Mouse (Mus musculus): Measurements from ENCODE around the gene Rab3ip. TPM values are rescaled to one million over a fixed set of nuclear protein-coding genes. Genes with fewer than 3 reads are reported as not detected.

Rab3ip gene
- polyA plus RNA-seq, 1 experiment = 48.9 TPM

- TF ChIP-seq CTCF (IDR thresholded peaks at IDR 0.05; ENCODE audit: borderline replicate concordance, extremely low read depth, insufficient read depth, insufficient read length) = no peak
- TF ChIP-seq POLR2A (IDR thresholded peaks at IDR 0.05; ENCODE audit: borderline replicate concordance, extremely low read depth, insufficient read depth, insufficient read length, poor library complexity, severe bottlenecking) = no peak
- no peak for DNase-seq (ENCODE audit: low read depth)
These were observed 29.7 kb upstream of the Rab3ip start for GRCm38 (mm10) chr10:116980273-116980672.

GRCm38 (mm10) chr10:116978841-116979240, 28.3 kb upstream of the Rab3ip start:
- TF ChIP-seq CTCF (IDR thresholded peaks at IDR 0.05; ENCODE audit: borderline replicate concordance, extremely low read depth, insufficient read depth, insufficient read length) (no peak), POLR2A (IDR thresholded peaks at IDR 0.05; ENCODE audit: borderline replicate concordance, extremely low read depth, insufficient read depth, insufficient read length, poor library complexity, severe bottlenecking) (no peak)

GRCm38 (mm10) chr10:116977858-116978257, 27.3 kb upstream of the Rab3ip start:
- TF ChIP-seq POLR2A (IDR thresholded peaks at IDR 0.05; ENCODE audit: borderline replicate concordance, extremely low read depth, insufficient read depth, insufficient read length, poor library complexity, severe bottlenecking) (no peak), CTCF (IDR thresholded peaks at IDR 0.05; ENCODE audit: borderline replicate concordance, extremely low read depth, insufficient read depth, insufficient read length) (no peak)
- DNase-seq (ENCODE audit: low read depth) = no peak

More at GRCm38 (mm10) chr10:116978841-116979240, 28.3 kb upstream of the Rab3ip start:
- no peak for DNase-seq (ENCODE audit: low read depth)

GRCm38 (mm10) chr10:116977455-116977854, 26.9 kb upstream of the Rab3ip start:
- no peak for DNase-seq (ENCODE audit: low read depth)

GRCm38 (mm10) chr10:116972509-116972908, 21.9 kb upstream of the Rab3ip start, which contains the start of gene Gm10271:
Gene Gm10271 (minus strand): TSS chr10:116972609.
- DNase-seq (ENCODE audit: low read depth) = no peak
- TF ChIP-seq POLR2A (IDR thresholded peaks at IDR 0.05; ENCODE audit: borderline replicate concordance, extremely low read depth, insufficient read depth, insufficient read length, poor library complexity, severe bottlenecking) = no peak
- no peak for TF ChIP-seq CTCF (IDR thresholded peaks at IDR 0.05; ENCODE audit: borderline replicate concordance, extremely low read depth, insufficient read depth, insufficient read length)

More at GRCm38 (mm10) chr10:116977455-116977854, 26.9 kb upstream of the Rab3ip start:
- no peak for TF ChIP-seq CTCF (IDR thresholded peaks at IDR 0.05; ENCODE audit: borderline replicate concordance, extremely low read depth, insufficient read depth, insufficient read length)
- no peak for TF ChIP-seq POLR2A (IDR thresholded peaks at IDR 0.05; ENCODE audit: borderline replicate concordance, extremely low read depth, insufficient read depth, insufficient read length, poor library complexity, severe bottlenecking)

GRCm38 (mm10) chr10:116968741-116969140, 18.2 kb upstream of the Rab3ip start:
- DNase-seq (ENCODE audit: low read depth) = no peak
- TF ChIP-seq POLR2A (IDR thresholded peaks at IDR 0.05; ENCODE audit: borderline replicate concordance, extremely low read depth, insufficient read depth, insufficient read length, poor library complexity, severe bottlenecking) (no peak), CTCF (IDR thresholded peaks at IDR 0.05; ENCODE audit: borderline replicate concordance, extremely low read depth, insufficient read depth, insufficient read length) (no peak)

- TF ChIP-seq POLR2A (IDR thresholded peaks at IDR 0.05; ENCODE audit: borderline replicate concordance, extremely low read depth, insufficient read depth, insufficient read length, poor library complexity, severe bottlenecking) = no peak
- no peak for TF ChIP-seq CTCF (IDR thresholded peaks at IDR 0.05; ENCODE audit: borderline replicate concordance, extremely low read depth, insufficient read depth, insufficient read length)
- DNase-seq (ENCODE audit: low read depth) = no peak
These were observed 15.5 kb upstream of the Rab3ip start for GRCm38 (mm10) chr10:116966065-116966464.

GRCm38 (mm10) chr10:116965297-116965696, 14.7 kb upstream of the Rab3ip start:
- TF ChIP-seq CTCF (IDR thresholded peaks at IDR 0.05; ENCODE audit: borderline replicate concordance, extremely low read depth, insufficient read depth, insufficient read length) (no peak), POLR2A (IDR thresholded peaks at IDR 0.05; ENCODE audit: borderline replicate concordance, extremely low read depth, insufficient read depth, insufficient read length, poor library complexity, severe bottlenecking) (no peak)
- no peak for DNase-seq (ENCODE audit: low read depth)

- DNase-seq (ENCODE audit: low read depth) = no peak
- no peak for TF ChIP-seq POLR2A (IDR thresholded peaks at IDR 0.05; ENCODE audit: borderline replicate concordance, extremely low read depth, insufficient read depth, insufficient read length, poor library complexity, severe bottlenecking)
- no peak for TF ChIP-seq CTCF (IDR thresholded peaks at IDR 0.05; ENCODE audit: borderline replicate concordance, extremely low read depth, insufficient read depth, insufficient read length)
These were observed 14.0 kb upstream of the Rab3ip start for GRCm38 (mm10) chr10:116964571-116964970.

GRCm38 (mm10) chr10:116964084-116964483, 13.5 kb upstream of the Rab3ip start:
- no peak for DNase-seq (ENCODE audit: low read depth)
- TF ChIP-seq POLR2A (IDR thresholded peaks at IDR 0.05; ENCODE audit: borderline replicate concordance, extremely low read depth, insufficient read depth, insufficient read length, poor library complexity, severe bottlenecking) (no peak), CTCF (IDR thresholded peaks at IDR 0.05; ENCODE audit: borderline replicate concordance, extremely low read depth, insufficient read depth, insufficient read length) (no peak)

GRCm38 (mm10) chr10:116962803-116963202, 12.2 kb upstream of the Rab3ip start:
- TF ChIP-seq POLR2A (IDR thresholded peaks at IDR 0.05; ENCODE audit: borderline replicate concordance, extremely low read depth, insufficient read depth, insufficient read length, poor library complexity, severe bottlenecking) (no peak), CTCF (IDR thresholded peaks at IDR 0.05; ENCODE audit: borderline replicate concordance, extremely low read depth, insufficient read depth, insufficient read length) (peak; percentile 4; the same call in 1 of the 2 replicates)
- no peak for DNase-seq (ENCODE audit: low read depth)

- no peak for TF ChIP-seq CTCF (IDR thresholded peaks at IDR 0.05; ENCODE audit: borderline replicate concordance, extremely low read depth, insufficient read depth, insufficient read length)
- no peak for TF ChIP-seq POLR2A (IDR thresholded peaks at IDR 0.05; ENCODE audit: borderline replicate concordance, extremely low read depth, insufficient read depth, insufficient read length, poor library complexity, severe bottlenecking)
- peak; percentile 13 for DNase-seq (ENCODE audit: low read depth)
These were observed 11.6 kb upstream of the Rab3ip start for GRCm38 (mm10) chr10:116962152-116962551.

All from brain, embryonic 14.5 days (tissue).